Mouse (Mus musculus) cerebellum, adult 9-10 months (tissue): ENCODE results near the gene Gamt.

Experiments used
- DNase-seq: peaks from one replicate; pipeline ENCODE4 v3.0.0; 2022

The Gamt gene

DNA sequence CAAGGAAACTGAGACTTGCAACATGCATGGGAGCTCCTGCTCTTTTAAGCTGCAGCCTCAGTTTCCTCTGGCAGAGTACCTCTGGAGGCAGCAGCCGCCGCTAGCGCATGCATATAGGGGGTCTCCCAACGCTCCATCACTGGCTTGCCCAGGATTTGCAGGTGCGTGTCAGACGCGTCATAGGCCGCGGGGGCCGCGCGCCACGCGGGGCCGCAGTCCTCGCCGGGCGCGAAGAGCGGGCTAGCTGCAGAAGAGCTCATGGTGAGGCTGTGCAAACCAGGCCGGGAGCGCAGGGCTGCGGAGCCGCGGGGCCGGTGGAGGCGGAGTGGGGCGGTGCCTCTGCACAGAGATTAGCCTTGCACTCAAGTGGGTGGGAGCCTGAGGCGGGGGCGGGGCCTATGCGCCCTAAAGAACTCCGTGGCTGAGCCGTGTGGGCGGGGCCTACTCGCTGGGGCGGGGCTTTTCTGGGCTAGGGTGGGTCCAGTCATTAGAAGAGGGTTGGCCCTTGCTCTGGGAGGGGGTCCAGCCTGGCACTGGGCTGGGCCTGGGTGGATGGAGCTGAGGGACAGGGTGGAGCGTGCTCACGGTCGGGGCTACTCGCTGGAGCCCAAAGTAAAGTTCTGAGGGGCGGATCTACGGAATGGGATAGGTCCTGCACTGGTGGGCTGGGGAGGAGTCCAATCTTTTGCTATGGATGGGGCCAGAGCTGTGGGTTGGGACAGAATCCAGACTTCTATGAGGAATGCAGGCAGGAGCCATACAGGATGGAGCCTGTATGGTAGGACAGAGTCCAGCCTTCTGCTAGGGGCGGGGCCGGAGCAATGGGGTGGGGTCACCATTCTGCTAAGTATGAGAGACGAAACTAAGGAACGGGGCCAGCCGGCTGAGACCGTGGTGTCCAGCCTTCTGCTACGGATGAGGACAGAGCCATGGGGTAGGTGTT is at the start of gene Gamt, which contains the start of gene Dazap1:
Gene Gamt (minus strand): TSS at position 371 of the 943 bp plus-strand sequence.
Gene Dazap1 (plus strand): TSS at position 845 of the 943 bp plus-strand sequence.
- DNase-seq, result peak; percentile 93

DNA sequence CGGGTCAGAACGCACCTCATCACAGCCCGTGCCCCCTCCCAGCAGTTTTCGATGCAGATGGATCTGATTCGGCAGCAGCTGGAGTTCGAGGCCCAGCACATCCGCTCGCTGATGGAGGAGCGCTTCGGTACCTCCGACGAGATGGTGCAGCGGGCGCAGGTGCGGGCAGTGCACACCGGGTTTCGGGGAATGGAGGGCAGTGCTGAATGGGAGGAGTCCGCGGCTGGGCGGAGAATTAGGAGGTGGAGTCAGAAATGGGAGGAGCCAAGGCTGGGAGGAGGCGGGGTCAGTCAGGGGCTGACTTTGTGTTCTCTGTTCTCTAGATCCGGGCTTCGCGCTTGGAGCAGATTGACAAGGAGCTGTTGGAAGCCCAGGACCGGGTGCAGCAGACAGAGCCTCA is 44.0 kb upstream of the Gamt start:
- no peak for DNase-seq

DNA sequence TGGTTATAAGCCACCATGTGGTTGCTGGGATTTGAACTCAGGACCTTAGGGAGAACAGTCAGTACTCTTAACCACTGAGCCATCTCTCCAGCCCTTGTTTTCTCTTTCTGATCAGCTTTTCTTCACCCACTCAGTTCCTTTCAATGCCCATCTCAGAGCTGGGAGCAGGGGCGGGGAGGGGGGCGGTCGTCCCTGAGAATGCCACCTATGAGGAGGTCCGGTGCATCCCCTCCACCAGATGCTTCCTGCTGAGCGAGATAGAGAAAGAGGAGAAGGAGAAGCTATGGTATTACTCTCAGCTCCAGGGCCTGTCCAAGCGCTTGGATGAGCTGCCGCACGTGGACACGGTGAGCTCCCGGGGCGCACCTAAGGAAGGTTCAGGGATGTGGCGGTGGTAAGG is 43.6 kb upstream of the Gamt start:
- no peak for DNase-seq

DNA sequence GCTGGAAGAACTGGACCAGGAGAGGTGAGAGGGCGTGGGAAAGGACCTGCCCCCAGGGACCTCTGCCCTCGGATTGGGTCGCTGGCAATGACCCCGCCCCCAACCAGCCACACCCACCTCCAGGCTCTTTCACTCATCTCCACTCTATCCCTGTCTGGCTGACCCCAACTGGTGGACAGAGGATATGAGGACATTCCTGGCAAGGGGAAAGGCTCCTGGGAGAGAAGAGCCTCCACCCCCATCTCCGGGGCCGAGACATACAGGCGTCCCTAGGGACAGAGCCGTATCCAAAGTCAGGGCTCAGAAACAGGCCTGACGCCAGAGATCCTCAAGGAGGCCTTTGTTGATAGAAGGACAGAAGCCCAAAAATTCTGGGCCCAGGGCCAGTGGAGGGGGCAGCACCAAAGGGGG is 41.7 kb upstream of the Gamt start:
- peak; percentile 77 for DNase-seq

DNA sequence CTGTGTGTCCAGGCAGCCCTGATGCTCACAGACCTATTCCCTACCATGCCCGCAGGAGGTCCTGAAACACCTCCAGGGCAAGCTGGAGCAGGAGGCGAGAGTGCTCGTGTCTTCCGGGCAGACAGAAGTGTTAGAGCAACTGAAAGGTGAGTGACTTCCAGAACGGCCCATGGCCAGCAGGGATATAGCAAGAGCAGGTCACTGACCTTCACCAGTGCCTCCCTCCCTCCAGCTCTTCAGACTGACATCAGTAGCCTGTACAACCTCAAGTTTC is 41.2 kb upstream of the Gamt start:
- peak; percentile 61 for DNase-seq

DNA sequence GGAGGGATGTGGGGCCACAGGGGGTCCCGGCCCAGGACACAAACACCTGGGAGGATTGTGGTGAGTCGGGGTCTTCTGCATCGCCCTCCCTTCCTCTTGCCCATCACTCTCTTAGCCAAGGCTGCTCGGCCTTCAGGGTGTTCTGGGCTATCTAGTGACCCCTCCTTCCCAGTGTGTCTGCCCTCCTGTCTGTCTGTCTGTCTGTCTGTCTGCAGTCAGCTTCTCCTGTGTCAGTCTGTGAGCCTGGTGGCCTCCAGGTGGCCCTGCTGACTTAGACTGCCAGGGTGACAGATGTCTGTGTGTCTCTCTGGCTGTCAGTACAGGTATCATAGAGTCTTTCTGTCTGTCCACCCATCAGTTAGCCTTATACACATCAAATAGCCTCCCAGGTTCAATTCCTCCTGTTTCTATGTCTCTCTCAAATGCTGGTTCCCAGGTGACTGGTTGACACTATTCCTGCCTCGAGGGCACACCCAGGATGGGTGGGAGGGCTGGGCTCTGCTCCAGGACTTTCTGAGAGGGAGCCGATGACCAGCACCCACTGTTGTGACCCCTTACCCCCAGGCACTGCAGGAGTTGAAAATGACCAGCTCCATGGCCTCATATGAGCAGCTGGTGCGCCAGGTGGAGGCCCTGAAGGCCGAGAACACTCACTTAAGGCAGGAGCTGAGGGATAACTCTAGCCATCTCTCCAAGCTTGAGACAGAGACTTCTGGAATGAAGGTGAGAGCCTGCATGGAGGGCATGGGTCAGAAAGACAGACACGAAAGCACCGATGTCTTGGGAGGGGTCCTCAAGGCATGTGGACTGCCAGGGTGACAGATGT is 40.7 kb upstream of the Gamt start:
- peak; percentile 67 for DNase-seq

DNA sequence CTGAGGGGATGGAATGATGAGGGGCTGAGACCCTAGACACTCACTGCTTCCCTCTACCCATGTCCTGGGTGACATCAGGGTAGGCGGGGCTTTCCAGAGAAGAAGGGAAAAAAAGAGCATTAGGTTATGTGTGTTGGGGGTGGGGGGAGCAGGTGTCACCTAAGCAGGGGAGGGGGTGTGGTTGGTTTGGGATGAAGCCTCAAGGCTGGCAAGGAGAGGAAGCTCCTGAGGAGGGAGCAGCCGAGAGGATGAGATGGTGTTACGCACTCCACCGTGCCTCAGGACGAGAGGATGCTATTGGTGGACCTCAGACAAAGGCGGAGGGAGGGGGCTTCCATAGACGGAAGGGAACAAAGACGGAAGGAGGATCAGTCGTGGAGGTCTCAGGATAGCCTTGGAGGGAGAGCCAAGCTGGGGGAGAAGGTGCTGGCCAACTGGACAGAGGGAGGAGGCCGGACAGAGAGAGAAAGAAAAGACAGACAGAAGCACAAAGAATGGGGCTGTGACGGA is 39.9 kb upstream of the Gamt start:
- DNase-seq, result peak; percentile 68

DNA sequence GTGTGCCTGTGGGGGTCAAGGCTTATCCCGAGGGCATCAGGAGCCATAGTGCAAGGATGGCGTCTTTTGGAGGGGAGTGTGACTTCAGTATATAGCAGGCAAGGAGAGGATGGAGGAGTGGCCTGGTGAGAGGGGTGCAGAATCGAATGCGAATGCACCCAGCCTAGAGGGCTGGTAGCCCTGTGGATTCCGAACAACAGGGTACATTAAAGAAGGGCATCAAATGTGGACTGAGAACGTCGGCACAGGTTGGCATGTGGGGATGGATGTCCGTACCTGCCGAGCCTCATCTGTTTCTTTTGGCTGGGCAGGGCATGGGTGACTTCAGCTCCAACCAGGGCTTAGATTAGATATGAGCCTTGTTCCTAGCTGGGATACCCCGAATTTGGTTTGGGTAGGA is 39.0 kb upstream of the Gamt start:
- DNase-seq, result peak; percentile 57

DNA sequence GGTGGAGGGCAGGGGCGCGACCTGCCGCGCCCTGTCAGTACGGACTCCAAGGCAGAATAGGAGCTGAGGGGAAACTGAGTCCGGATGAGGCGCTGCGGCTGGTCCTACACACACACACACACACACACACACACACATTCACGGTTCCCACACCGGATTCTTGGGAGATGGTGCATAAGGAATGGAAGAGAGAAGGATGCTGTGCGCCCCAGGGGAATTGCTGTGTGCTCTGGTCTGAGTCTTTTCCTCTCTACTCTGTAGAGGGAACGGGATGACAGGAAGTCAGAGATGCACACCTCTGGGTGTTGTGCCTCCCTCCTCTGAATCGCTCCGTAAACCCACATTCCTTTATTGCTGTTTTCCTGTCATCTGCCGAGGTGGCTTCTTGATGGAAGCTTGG is 38.5 kb upstream of the Gamt start:
- no peak for DNase-seq

DNA sequence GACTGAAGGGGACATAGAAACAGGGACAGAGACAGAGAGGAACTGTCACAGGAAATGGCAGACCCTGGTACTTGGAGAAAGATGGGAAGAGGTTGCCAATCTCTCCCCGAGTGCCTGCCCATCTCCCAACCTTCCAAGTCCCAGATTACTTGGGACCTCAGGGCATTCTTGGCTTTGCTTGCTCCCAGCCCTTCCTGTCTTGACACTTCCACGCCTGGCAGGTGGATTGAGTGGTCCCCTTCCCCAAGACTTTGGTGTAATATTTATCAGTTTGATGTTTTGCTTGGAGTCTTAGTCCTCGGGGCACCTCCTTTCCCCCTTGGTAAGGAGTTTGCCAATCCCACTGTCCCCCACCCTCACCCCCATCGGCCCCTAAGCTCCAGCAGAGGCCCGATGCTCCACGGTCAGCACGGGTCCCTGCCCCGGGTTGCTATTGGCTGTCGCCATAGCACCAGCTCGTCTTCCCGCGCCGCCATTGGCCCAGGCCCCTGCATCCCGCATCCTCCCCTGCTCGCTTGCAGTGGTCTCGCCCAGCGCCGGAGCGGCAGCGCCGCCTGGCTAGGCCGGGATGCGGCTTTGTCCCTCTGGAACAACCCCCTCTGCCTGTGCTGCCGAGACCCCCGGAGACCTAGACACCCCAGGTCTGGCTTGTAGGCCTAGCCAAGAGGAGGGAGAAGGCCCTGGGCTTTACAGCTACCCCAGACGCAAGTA is 37.9 kb upstream of the Gamt start:
- DNase-seq, result peak; percentile 92

DNA sequence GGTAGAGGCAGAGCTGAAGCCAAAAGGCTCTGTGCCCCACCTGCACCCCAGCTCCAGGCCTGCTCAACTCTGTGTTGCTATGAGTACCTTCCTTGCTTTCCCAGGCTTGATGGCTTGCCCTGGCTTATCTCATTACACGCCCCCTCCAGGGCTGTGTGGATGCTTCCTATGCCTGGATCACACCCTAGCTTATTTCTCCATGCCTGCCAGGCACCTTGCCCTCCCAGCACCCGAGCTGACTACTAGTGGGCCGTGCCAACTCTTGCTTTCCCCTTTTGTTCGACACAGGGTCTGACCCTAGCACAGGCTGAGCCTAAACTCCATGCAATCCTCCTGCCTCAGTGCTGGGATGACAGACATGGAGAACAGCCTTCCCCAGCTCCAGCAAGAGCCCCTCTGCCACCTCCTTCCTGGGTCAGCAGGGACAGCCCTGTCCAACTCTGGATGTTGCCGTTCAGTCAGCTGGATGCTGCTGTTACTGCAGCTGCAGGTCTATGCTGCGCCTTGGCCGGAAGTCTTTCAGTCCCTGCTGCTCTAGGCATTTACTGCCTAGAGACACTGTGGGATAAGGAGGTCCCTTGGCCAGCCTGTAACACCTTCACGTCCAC is 36.8 kb upstream of the Gamt start:
- DNase-seq, result peak; percentile 72

DNA sequence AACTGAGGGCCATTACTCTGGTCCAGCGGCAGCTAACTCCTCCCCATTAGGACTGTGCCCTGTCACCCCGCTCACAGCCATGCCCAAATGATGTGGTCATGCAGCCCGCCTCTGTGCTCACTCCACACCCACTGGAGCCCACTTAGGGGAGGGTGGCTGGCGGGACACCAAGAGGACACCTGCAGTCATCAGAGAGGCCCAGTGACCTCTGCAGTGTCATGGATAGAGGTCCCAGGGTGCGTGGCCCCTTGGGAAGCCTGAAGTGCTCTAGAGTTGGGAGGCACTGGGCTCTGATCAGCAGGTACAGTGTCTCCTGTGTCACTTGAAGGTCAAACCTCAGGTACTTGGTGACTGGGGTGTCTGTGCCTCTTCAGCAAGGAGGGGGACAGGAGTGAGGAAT is 36.0 kb upstream of the Gamt start:
- DNase-seq, result peak; percentile 73

DNA sequence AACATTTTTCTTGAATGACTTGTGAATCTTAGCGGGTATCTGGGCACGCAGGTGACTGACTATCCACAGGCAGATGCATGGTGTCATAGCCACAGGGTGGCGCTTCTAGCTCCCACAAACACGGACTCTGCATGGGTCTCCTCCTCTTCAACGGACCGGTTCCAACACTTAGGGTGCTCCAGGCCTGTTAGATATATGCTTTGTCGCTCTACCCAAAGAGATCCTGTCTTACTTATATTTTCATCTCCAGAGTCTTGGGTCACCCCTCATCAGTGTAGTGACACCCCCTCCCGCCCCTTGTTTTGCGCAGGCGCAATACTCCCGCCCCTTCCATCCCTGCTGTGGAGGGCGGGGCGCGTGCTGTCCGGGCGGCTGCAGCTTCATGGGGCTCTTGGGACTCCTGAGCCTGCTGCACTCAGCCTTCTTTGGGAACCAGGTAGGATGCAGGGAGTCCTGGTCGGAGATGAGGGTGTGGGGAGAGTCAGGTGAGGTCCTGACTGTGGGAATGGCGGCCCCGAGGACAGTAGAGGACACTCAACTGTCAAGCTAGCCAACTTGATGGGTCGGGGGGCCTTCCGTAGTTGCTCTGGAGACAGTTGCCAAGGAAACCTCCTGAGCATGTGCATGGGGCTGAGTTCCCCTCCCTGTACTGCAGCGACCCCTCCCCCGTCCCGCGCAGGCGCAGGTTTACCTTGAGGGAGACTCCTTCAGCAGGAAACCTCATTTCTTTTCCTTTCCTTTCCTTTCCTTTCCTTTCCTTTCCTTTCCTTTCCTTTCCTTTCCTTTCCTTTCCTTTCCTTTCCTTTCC is 35.0 kb upstream of the Gamt start, which contains the start of gene Apc2:
Gene Apc2 (plus strand): TSS at position 360 of the 808 bp plus-strand sequence.
- DNase-seq, result peak; percentile 88

DNA sequence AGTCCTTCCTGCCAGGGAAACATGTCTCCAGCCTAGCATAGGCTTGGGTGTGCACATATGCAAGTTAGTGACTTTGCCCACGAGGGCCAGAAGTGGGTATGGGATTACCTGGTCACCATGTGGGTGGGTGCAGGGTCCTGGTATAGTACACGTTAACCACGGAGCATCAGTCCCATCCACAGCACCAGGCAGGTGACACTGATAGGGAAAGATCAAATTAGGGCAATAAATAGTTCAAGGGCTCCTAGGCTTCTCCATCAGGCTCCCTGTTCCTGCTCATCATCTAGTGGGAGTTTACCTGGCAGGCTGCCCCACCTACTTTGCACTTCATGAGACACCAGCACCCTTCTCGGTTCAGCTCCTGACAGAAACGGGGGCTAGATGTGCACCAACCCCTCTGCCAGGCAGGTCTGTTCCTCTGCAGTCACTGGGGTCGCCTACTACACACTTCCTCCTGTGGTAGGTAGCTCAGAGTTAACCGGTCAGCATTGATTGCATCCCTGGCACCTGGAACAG is 34.0 kb upstream of the Gamt start:
- DNase-seq, result peak; percentile 73

DNA sequence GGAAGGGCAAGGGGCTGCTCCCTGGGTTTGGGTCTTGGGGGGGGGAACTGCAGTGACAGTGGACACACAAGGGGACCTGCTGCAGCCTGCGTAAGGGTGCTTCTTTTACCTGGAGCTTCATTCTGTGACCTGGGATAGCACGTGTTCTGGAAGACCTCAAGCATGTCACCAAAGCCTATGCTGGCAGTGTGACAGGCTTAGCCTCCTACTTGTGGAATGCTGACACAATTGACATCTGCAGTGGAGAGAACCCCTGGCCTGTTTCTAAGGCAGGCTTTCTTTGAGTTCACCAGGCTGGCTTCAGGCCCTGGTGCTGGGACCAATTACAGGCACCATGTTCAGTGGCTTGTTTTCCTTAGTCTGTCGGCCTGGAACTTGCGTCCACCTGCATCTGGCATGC is 33.5 kb upstream of the Gamt start:
- no peak for DNase-seq

DNA sequence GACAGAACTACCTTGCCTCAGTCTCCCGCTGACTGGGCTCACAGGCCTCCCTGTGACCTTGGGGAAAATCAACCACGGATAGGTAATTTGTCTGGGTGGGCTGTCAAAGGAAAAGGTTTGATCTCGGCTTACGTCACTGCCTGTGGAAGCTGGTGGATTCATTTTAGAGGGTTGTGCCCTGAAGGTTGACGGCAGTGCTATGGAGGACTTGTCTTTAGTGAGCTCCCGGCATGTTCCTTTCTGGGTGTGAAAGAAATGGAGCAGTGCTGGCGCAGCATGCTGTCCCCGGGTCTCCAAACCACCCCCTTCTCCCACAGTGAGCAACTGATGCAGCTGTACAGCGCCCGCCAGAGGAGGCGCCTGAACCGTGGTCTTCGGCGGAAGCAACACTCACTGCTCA is 32.5 kb upstream of the Gamt start:
- DNase-seq, result no peak

DNA sequence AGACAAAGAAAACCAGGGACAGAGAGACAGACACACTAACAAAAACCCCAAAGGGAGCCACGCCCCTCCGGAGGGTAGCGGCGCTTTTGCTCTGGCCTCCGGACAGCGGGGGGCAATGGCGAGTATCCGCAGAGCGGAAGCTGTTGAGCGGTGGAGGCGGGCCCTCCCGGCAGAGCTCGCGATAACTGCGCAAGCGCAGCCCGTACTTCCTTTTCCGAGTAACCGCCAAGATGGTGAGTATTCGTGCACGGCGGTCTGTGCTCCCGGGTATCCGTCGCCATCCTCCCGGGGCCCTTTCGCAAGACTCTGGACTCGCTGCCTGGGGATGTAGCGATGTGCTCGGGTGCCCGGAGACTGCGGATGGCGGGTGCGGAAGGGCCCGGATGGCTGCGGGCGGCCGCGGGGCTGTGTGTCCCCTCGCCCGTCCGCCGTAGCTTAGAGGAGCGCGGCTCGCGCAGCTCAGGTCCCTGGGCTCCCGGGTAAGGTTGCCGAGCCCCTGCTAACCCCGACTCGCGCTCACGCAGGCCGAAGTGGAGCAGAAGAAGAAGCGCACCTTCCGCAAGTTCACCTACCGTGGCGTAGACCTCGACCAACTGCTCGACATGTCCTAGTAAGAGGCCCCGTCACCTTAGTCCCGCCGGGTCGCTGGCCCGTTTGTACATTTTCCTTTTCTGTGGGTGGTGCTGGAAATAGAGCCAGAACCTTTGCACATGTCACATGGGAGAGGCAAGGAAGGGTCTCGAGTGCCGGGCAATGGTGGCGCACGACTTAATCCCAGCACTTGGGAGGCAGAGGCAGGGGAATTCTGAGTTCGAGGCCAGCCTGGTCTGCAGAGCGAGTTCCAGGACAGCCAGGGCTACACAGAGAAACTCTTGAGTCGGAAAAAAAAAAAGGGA is 31.7 kb upstream of the Gamt start, which contains the start of gene Rps15:
Gene Rps15 (plus strand): TSS at position 203 of the 896 bp plus-strand sequence.
- peak; percentile 94 for DNase-seq

DNA sequence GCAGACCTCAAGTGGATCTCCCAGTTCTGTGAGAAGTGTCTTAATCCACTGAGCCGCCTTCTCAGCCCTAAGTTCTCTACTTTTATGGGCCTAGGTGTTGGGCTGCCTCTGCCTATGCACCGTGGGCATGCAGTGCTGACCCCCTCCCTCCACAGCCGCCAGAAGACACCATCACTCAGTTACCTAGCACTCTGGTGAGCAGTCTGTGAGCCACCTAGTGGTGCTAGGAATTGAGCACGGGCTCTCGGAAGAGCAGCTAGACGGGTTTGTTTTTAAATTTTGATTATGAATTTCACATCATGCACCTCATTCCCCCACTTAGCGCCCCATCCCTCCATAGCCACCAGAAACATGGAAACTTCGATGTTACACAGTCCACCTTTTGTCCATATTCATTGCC is 27.8 kb upstream of the Gamt start:
- no peak for DNase-seq

DNA sequence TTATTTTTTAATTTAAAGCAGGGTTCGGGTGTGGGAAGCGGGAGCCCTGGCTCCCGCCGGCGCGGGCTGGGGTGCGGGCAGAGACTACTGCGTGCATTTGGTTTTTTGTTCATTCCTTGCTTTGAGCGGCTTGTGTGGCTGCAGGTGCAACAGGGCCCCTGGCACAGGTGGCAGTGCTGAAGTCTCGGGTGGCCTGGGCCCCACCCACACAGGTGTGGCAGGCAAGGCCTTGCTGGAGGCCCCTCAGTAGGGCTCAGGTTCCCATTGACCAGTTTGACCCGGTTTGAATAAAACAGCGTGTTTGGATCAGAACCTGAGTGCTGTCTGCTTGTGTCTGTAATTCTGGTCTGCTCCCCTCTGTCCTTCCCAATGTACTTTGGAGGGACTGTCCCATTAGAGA is 27.3 kb upstream of the Gamt start:
- DNase-seq, result no peak
